Mouse (Mus musculus): Measurements from ENCODE around the gene Rpp38. TPM values are rescaled to one million over a fixed set of nuclear protein-coding genes. Genes with fewer than 3 reads are reported as not detected.

Rpp38 gene
- polyA plus RNA-seq (2014; fragmentation: Nextera tagmentation; extraction: Ambion mirVana): 20.9 and 21.9 TPM in 2 replicates

- peak; percentile 98 for DNase-seq (ENCODE audit: low spot score)
- Histone ChIP-seq H3K9ac (ENCODE audit: low read depth, low read length) (peak within 1 kb of the TSS; percentile 77), H3K27me3 (replicated peaks; ENCODE audit: control insufficient read depth, insufficient read depth, low read length) (0 out of 2 replicates have a peak, but pooled peaks cover 10% of the 10 kb centered on the region), H3K36me3 (ENCODE audit: control insufficient read depth, insufficient read depth, low read length) (peaks cover 18% of the 10 kb centered on the region), H3K9me3 (ENCODE audit: control insufficient read depth, low read length) (no peaks in the 10 kb centered on the region), H3K4me3 (ENCODE audit: low read depth, low read length) (peak within 1 kb of the TSS; percentile 61), H3K27ac (replicated peaks; ENCODE audit: low read depth, low read length) (peak within 1 kb of the TSS; percentile 80), H3K4me2 (ENCODE audit: low read depth, low read length) (peak within 1 kb of the TSS; percentile 74), H3K4me1 (ENCODE audit: control insufficient read depth, insufficient read depth, low read length) (peaks cover 12% of the 10 kb centered on the region)
- peak; percentile 96 for ATAC-seq (ENCODE audit: low read depth)
- under 1% methylated on average over 31 of the region's 45 CpGs for WGBS
Observed at GRCm38 (mm10) chr2:3332484-3333242, at the start of gene Rpp38. Gene Rpp38 (minus strand): TSS chr2:3332643.

- no peaks in the 10 kb centered on the region for H3K9me3 ChIP-seq (ENCODE audit: control insufficient read depth, low read length)
- WGBS: 49% methylated on average over 4 of the region's 4 CpGs
- ATAC-seq (ENCODE audit: low read depth): no peak
- no peak overlapping the region for H3K4me2 ChIP-seq (ENCODE audit: low read depth, low read length)
- H3K4me1 ChIP-seq (ENCODE audit: control insufficient read depth, insufficient read depth, low read length): no peaks in the 10 kb centered on the region
- no peak overlapping the region for H3K4me3 ChIP-seq (ENCODE audit: low read depth, low read length)
- no peak overlapping the region for H3K27ac ChIP-seq (replicated peaks; ENCODE audit: low read depth, low read length)
- no peak for DNase-seq (ENCODE audit: low spot score)
- H3K27me3 ChIP-seq (replicated peaks; ENCODE audit: control insufficient read depth, insufficient read depth, low read length): no peaks in the 10 kb centered on the region; the same call in 1 of the 2 replicates
- H3K9ac ChIP-seq (ENCODE audit: low read depth, low read length): no peak overlapping the region
- no peaks in the 10 kb centered on the region for H3K36me3 ChIP-seq (ENCODE audit: control insufficient read depth, insufficient read depth, low read length)
Observed at GRCm38 (mm10) chr2:3365127-3365526, 32.7 kb upstream of the Rpp38 start.

- H3K27ac ChIP-seq (replicated peaks; ENCODE audit: low read depth, low read length): no peak overlapping the region
- no peaks in the 10 kb centered on the region for H3K4me1 ChIP-seq (ENCODE audit: control insufficient read depth, insufficient read depth, low read length)
- 79% methylated on average over 3 of the region's 3 CpGs for WGBS
- no peaks in the 10 kb centered on the region; the same call in 1 of the 2 replicates for H3K27me3 ChIP-seq (replicated peaks; ENCODE audit: control insufficient read depth, insufficient read depth, low read length)
- no peaks in the 10 kb centered on the region for H3K36me3 ChIP-seq (ENCODE audit: control insufficient read depth, insufficient read depth, low read length)
- DNase-seq (ENCODE audit: low spot score) (no peak), ATAC-seq (ENCODE audit: low read depth) (no peak)
- no peak overlapping the region for H3K4me3 ChIP-seq (ENCODE audit: low read depth, low read length)
- H3K4me2 ChIP-seq (ENCODE audit: low read depth, low read length): no peak overlapping the region
- no peaks in the 10 kb centered on the region for H3K9me3 ChIP-seq (ENCODE audit: control insufficient read depth, low read length)
- H3K9ac ChIP-seq (ENCODE audit: low read depth, low read length): no peak overlapping the region
Observed at GRCm38 (mm10) chr2:3361067-3361466, 28.6 kb upstream of the Rpp38 start.

- no peak overlapping the region for H3K27ac ChIP-seq (replicated peaks; ENCODE audit: low read depth, low read length)
- H3K9ac ChIP-seq (ENCODE audit: low read depth, low read length): no peak overlapping the region
- WGBS: 70% methylated on average over 3 of the region's 3 CpGs
- H3K9me3 ChIP-seq (ENCODE audit: control insufficient read depth, low read length): no peaks in the 10 kb centered on the region
- H3K36me3 ChIP-seq (ENCODE audit: control insufficient read depth, insufficient read depth, low read length): no peaks in the 10 kb centered on the region
- H3K4me1 ChIP-seq (ENCODE audit: control insufficient read depth, insufficient read depth, low read length): no peaks in the 10 kb centered on the region
- no peak overlapping the region for H3K4me2 ChIP-seq (ENCODE audit: low read depth, low read length)
- no peak for DNase-seq (ENCODE audit: low spot score)
- no peak overlapping the region for H3K4me3 ChIP-seq (ENCODE audit: low read depth, low read length)
- no peaks in the 10 kb centered on the region for H3K27me3 ChIP-seq (replicated peaks; ENCODE audit: control insufficient read depth, insufficient read depth, low read length)
- ATAC-seq (ENCODE audit: low read depth): no peak
Observed at GRCm38 (mm10) chr2:3357887-3358286, 25.4 kb upstream of the Rpp38 start.

GRCm38 (mm10) chr2:3356311-3356710, 23.9 kb upstream of the Rpp38 start:
- no peak for ATAC-seq (ENCODE audit: low read depth)
- no peaks in the 10 kb centered on the region for H3K9me3 ChIP-seq (ENCODE audit: control insufficient read depth, low read length)
- DNase-seq (ENCODE audit: low spot score): no peak
- no peaks in the 10 kb centered on the region for H3K36me3 ChIP-seq (ENCODE audit: control insufficient read depth, insufficient read depth, low read length)
- H3K27me3 ChIP-seq (replicated peaks; ENCODE audit: control insufficient read depth, insufficient read depth, low read length): no peaks in the 10 kb centered on the region
- WGBS: 67% methylated on average over 3 of the region's 3 CpGs
- no peaks in the 10 kb centered on the region for H3K4me1 ChIP-seq (ENCODE audit: control insufficient read depth, insufficient read depth, low read length)
- no peak overlapping the region for H3K27ac ChIP-seq (replicated peaks; ENCODE audit: low read depth, low read length)
- no peak overlapping the region for H3K4me2 ChIP-seq (ENCODE audit: low read depth, low read length)
- H3K9ac ChIP-seq (ENCODE audit: low read depth, low read length): no peak overlapping the region
- no peak overlapping the region for H3K4me3 ChIP-seq (ENCODE audit: low read depth, low read length)

GRCm38 (mm10) chr2:3355793-3356192, 23.4 kb upstream of the Rpp38 start:
- no peak overlapping the region for H3K9ac ChIP-seq (ENCODE audit: low read depth, low read length)
- H3K27me3 ChIP-seq (replicated peaks; ENCODE audit: control insufficient read depth, insufficient read depth, low read length): no peaks in the 10 kb centered on the region
- 91% methylated on average over 8 of the region's 8 CpGs for WGBS
- no peaks in the 10 kb centered on the region for H3K4me1 ChIP-seq (ENCODE audit: control insufficient read depth, insufficient read depth, low read length)
- H3K4me3 ChIP-seq (ENCODE audit: low read depth, low read length): no peak overlapping the region
- H3K4me2 ChIP-seq (ENCODE audit: low read depth, low read length): no peak overlapping the region
- H3K27ac ChIP-seq (replicated peaks; ENCODE audit: low read depth, low read length): no peak overlapping the region
- ATAC-seq (ENCODE audit: low read depth) (no peak), DNase-seq (ENCODE audit: low spot score) (no peak)
- H3K36me3 ChIP-seq (ENCODE audit: control insufficient read depth, insufficient read depth, low read length): no peaks in the 10 kb centered on the region
- H3K9me3 ChIP-seq (ENCODE audit: control insufficient read depth, low read length): no peaks in the 10 kb centered on the region

GRCm38 (mm10) chr2:3353160-3353559, 20.7 kb upstream of the Rpp38 start:
- ATAC-seq (ENCODE audit: low read depth): no peak
- H3K9me3 ChIP-seq (ENCODE audit: control insufficient read depth, low read length): no peaks in the 10 kb centered on the region
- no peak overlapping the region for H3K4me2 ChIP-seq (ENCODE audit: low read depth, low read length)
- H3K27ac ChIP-seq (replicated peaks; ENCODE audit: low read depth, low read length): no peak overlapping the region
- H3K27me3 ChIP-seq (replicated peaks; ENCODE audit: control insufficient read depth, insufficient read depth, low read length): no peaks in the 10 kb centered on the region
- DNase-seq (ENCODE audit: low spot score): no peak
- no peaks in the 10 kb centered on the region for H3K4me1 ChIP-seq (ENCODE audit: control insufficient read depth, insufficient read depth, low read length)
- no peak overlapping the region for H3K9ac ChIP-seq (ENCODE audit: low read depth, low read length)
- no peaks in the 10 kb centered on the region for H3K36me3 ChIP-seq (ENCODE audit: control insufficient read depth, insufficient read depth, low read length)
- no peak overlapping the region for H3K4me3 ChIP-seq (ENCODE audit: low read depth, low read length)

- H3K4me3 ChIP-seq (ENCODE audit: low read depth, low read length): no peak overlapping the region
- no peaks in the 10 kb centered on the region for H3K9me3 ChIP-seq (ENCODE audit: control insufficient read depth, low read length)
- DNase-seq (ENCODE audit: low spot score) (peak; percentile 49), ATAC-seq (ENCODE audit: low read depth) (no peak)
- no peak overlapping the region for H3K4me2 ChIP-seq (ENCODE audit: low read depth, low read length)
- no peak overlapping the region for H3K27ac ChIP-seq (replicated peaks; ENCODE audit: low read depth, low read length)
- no peaks in the 10 kb centered on the region for H3K27me3 ChIP-seq (replicated peaks; ENCODE audit: control insufficient read depth, insufficient read depth, low read length)
- H3K4me1 ChIP-seq (ENCODE audit: control insufficient read depth, insufficient read depth, low read length): no peaks in the 10 kb centered on the region
- H3K9ac ChIP-seq (ENCODE audit: low read depth, low read length): no peak overlapping the region
- no peaks in the 10 kb centered on the region for H3K36me3 ChIP-seq (ENCODE audit: control insufficient read depth, insufficient read depth, low read length)
- WGBS: 16% methylated on average over 3 of the region's 3 CpGs
Observed at GRCm38 (mm10) chr2:3348919-3349318, 16.5 kb upstream of the Rpp38 start.

GRCm38 (mm10) chr2:3348422-3348821, 16.0 kb upstream of the Rpp38 start:
- H3K9me3 ChIP-seq (ENCODE audit: control insufficient read depth, low read length): no peaks in the 10 kb centered on the region
- H3K9ac ChIP-seq (ENCODE audit: low read depth, low read length): no peak overlapping the region
- H3K27ac ChIP-seq (replicated peaks; ENCODE audit: low read depth, low read length): no peak overlapping the region
- WGBS: 84% methylated on average over 4 of the region's 4 CpGs
- H3K27me3 ChIP-seq (replicated peaks; ENCODE audit: control insufficient read depth, insufficient read depth, low read length): no peaks in the 10 kb centered on the region
- DNase-seq (ENCODE audit: low spot score) (no peak), ATAC-seq (ENCODE audit: low read depth) (no peak)
- H3K4me3 ChIP-seq (ENCODE audit: low read depth, low read length): no peak overlapping the region
- H3K4me2 ChIP-seq (ENCODE audit: low read depth, low read length): no peak overlapping the region
- H3K36me3 ChIP-seq (ENCODE audit: control insufficient read depth, insufficient read depth, low read length): no peaks in the 10 kb centered on the region
- H3K4me1 ChIP-seq (ENCODE audit: control insufficient read depth, insufficient read depth, low read length): no peaks in the 10 kb centered on the region
